Mouse (Mus musculus): ENCODE results near the gene Arpc2. TPM values are rescaled to one million over a fixed set of nuclear protein-coding genes. Genes with fewer than 3 reads are reported as not detected.

Arpc2 gene
- 211 and 255 TPM in 2 replicates for polyA plus RNA-seq (2015; fragmentation: Nextera tagmentation; extraction: Ambion mirVana)

GRCm38 (mm10) chr1:74235938-74236589 lies at the start of gene Arpc2:
TSS of gene Arpc2 (plus strand) at chr1:74236084.

GRCm38 (mm10) chr1:74194445-74194844 lies 41.4 kb upstream of the Arpc2 start, which contains the start of gene Cxcr1:
TSS of gene Cxcr1 (minus strand) at chr1:74194631.

GRCm38 (mm10) chr1:74278538-74278937 lies 42.7 kb downstream of the Arpc2 start, which contains the start of gene Gpbar1:
TSS of gene Gpbar1 (plus strand) at chr1:74278550.

GRCm38 (mm10) chr1:74284543-74285160 lies 48.8 kb downstream of the Arpc2 start, which contains the start of the genes Aamp and Pnkd:
TSS of gene Aamp (minus strand) at chr1:74284738.
TSS of gene Pnkd (plus strand) at chr1:74284930.

GRCm38 (mm10) chr1:74305522-74305921 lies 69.6 kb downstream of the Arpc2 start, which contains the start of gene Tmbim1:
TSS of gene Tmbim1 (minus strand) at chr1:74305622.

MicroRNA genes within 50 kb of the gene (microRNA counts, 519-probe panel; counts per million panel counts)
- microRNA mmu-miR-1928: 296 counts per million, percentile 58 among the panel's probes with 10 or more counts

Small RNA genes lying within 50 kb of the gene (microRNA-seq; reads per million reads assigned to microRNA genes)
- gene Mir1928: 0 reads per million in 2 experiments

Other genes with a start within 250 kb of the Arpc2 start
- 72.8 and 77.0 TPM in 2 replicates for gene Tns1, start 111.6 kb upstream of the Arpc2 start, polyA plus RNA-seq (2015; fragmentation: Nextera tagmentation; extraction: Ambion mirVana)
- gene Rufy4, start 110.5 kb upstream of the Arpc2 start, polyA plus RNA-seq (2015; fragmentation: Nextera tagmentation; extraction: Ambion mirVana): 0.10 and 0.51 TPM in 2 replicates
- gene Cxcr2, start 82.1 kb upstream of the Arpc2 start, polyA plus RNA-seq (2015; fragmentation: Nextera tagmentation; extraction: Ambion mirVana): 0.15 and 0.21 TPM in 2 replicates
- not detected in 2 replicates for gene Cxcr1, start 41.5 kb upstream of the Arpc2 start, polyA plus RNA-seq (2015; fragmentation: Nextera tagmentation; extraction: Ambion mirVana)
- 0.13 TPM in 1 of 2 replicates, not detected in the other for gene Gpbar1, start 42.5 kb downstream of the Arpc2 start, polyA plus RNA-seq (2015; fragmentation: Nextera tagmentation; extraction: Ambion mirVana)
- gene Aamp, start 48.7 kb downstream of the Arpc2 start, polyA plus RNA-seq (2015; fragmentation: Nextera tagmentation; extraction: Ambion mirVana): 152 and 164 TPM in 2 replicates
- gene Pnkd, start 48.8 kb downstream of the Arpc2 start, polyA plus RNA-seq (2015; fragmentation: Nextera tagmentation; extraction: Ambion mirVana): 167 and 186 TPM in 2 replicates
- gene Tmbim1, start 69.5 kb downstream of the Arpc2 start, polyA plus RNA-seq (2015; fragmentation: Nextera tagmentation; extraction: Ambion mirVana): 62.1 and 64.5 TPM in 2 replicates
- 0.60 and 0.67 TPM in 2 replicates for gene Catip, start 126.0 kb downstream of the Arpc2 start, polyA plus RNA-seq (2015; fragmentation: Nextera tagmentation; extraction: Ambion mirVana)
- 2.5 and 4.1 TPM in 2 replicates for gene Slc11a1, start 139.1 kb downstream of the Arpc2 start, polyA plus RNA-seq (2015; fragmentation: Nextera tagmentation; extraction: Ambion mirVana)
- 45.5 and 48.2 TPM in 2 replicates for gene Ctdsp1, start 155.4 kb downstream of the Arpc2 start, polyA plus RNA-seq (2015; fragmentation: Nextera tagmentation; extraction: Ambion mirVana)
- 0.11 and 0.13 TPM in 2 replicates for gene Vil1, start 173.3 kb downstream of the Arpc2 start, polyA plus RNA-seq (2015; fragmentation: Nextera tagmentation; extraction: Ambion mirVana)